Mouse (Mus musculus): ENCODE results near the gene Fam81b.

Gene Fam81b

DNA sequence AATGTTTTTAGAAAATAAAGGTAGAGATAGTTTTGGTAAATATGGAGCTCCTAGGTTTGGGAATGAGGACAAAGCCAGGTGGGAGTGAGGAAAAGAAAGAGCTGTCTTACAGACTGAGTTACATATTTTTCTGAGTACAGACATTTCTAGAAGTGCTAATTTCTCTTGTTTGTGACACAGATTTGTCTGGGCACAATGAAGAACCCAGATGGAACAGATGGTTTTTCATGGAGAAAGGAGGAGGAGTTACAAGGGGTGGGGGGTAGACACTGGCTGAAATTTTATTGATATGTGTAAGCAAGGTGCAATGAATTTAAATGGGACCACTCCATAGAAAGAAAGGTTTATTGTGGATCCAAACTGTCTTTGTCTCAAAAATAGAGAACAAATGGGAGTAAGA, 109.9 kb downstream of the Fam81b start:
- DNase-seq (ENCODE audit: extremely low read depth, low read depth) = no peak

GRCm38 (mm10) chr13:76190273-76190672, 114.6 kb downstream of the Fam81b start:
- no peak for DNase-seq (ENCODE audit: extremely low read depth, low read depth)

GRCm38 (mm10) chr13:76189190-76189589, 115.7 kb downstream of the Fam81b start:
- DNase-seq (ENCODE audit: extremely low read depth, low read depth) = no peak

DNA sequence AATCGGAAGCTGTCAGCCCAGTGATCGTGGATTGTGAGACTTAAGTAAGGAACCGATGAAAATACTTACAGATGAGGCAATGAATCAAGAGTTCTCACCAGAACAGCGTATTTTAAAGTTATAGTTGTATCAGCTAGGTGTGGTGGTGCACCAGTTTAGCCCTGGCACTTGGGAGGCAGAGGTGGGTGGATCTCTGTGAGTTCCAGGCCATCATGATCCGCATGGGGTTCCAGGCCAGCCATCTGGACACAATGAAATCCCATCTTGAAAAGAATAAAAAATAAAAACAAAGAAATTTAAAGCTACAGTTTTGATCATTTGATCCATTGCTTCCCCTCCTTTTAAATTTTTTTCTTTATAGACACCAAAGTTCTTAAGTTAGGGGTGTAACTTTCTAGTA, 117.2 kb downstream of the Fam81b start:
- no peak for DNase-seq (ENCODE audit: extremely low read depth, low read depth)

DNA sequence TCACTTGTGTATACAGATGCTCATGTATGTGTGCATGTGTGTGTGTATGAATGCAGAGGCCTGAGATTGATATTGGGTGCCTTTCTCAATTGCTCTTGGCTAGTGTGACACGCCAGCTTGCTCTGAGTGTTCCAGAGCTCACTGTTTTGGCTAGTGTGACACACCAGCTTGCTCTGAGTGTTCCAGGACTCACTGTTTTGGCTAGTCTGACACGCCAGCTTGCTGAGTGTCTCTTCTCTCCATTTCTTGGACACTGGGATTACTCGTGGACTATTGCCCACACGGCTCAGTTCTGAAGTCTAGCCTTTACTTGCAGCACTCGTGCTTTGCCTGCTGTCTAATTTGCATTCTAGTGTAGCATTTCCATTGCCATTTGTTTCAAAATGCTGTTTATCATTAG, 126.2 kb downstream of the Fam81b start:
- DNase-seq (ENCODE audit: extremely low read depth, low read depth) = no peak

DNA sequence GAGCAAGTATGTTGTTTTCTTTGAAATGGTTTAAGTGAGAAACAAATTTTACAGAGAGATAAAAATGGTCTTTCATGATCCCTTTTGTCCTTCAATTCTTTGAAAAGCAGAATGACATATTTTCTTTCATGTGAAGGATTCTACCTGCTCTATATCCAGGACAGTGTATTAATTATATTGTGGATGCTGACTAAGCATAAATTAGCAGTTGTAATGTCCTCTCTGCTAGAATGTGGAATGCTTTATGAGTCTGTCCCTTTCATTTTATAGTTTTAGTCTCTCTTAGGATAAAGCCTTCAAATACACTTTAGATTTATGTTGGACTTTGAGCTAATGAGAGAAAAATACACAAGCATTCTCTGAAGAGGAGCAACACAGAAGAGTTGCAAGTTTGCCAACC, 130.6 kb downstream of the Fam81b start:
- no peak for DNase-seq (ENCODE audit: extremely low read depth, low read depth)

DNA sequence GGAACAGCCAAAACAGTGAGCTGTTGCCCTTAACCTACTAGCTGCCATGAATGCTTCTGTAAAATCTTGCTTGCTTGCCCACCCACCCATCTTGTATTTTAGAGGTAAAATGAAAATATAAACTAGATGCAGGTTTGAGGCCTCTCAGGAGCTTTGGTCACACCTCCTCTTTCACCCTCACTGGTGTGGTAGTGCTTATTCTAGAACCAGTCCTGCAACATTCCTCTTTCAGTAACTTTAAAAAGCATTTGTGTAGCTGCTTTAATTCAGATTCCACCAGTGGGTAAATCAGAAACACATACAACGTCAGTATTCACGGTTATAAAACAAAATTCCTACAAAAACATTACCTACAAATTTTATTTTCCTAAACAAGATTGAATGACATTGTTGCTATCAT, 144.3 kb downstream of the Fam81b start:
- DNase-seq (ENCODE audit: extremely low read depth, low read depth) = no peak

DNA sequence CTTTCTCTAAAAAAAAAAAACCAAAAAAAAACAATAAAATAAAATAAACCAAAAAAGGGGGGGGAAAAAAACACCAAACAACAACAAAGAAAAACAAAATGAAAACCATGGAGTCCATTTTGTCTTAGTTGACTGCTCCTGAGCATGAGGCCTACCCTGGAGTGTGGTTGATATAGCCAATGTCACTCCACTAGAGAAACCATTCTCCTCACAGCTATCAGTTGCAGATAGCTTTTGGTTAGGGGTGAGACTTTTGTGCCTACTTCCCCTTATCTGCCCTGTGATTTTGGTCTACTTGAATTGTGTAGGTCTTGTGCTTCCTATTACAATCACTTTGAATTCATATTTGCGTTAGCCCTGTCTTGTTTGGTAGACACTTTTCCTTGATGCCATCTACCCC, 147.4 kb downstream of the Fam81b start:
- DNase-seq (ENCODE audit: extremely low read depth, low read depth) = peak; percentile 11

DNA sequence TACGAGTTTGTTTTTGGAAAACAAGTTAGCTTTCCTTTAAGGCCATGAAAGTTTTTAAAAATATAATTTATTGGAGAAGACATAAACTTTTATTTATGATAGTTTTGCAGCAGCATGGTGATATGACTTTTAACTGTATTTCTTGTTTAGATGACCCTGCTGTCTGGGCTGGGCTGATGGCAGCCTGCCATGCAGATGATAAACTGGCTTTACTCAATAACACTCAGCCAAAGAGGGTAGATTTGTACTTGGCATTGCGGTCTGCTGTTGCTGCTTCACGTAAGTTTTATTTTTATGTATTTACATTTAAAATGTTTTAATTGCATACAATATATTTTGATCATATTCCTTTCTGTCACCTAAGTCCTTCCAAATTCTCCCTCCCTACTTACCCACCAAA, 147.8 kb downstream of the Fam81b start:
- no peak for DNase-seq (ENCODE audit: extremely low read depth, low read depth)
